Mouse (Mus musculus): ENCODE measurements around the gene Efl1. TPM values are rescaled to one million over a fixed set of nuclear protein-coding genes. Genes with fewer than 3 reads are reported as not detected.

The Efl1 gene
- polyA plus RNA-seq, 1 experiment from 2014 or later, result 19.3 TPM

GRCm38 (mm10) chr7:82691021-82691738 lies 42.8 kb downstream of the Efl1 start:
- Histone ChIP-seq H3K4me2 (replicated peaks) (no peak overlapping the region), H3K27me3 (no peaks in the 10 kb centered on the region), H3K4me3 (no peak overlapping the region), H3K9ac (no peak overlapping the region), H3K27ac (no peak overlapping the region), H3K4me1 (peaks cover 5% of the 10 kb centered on the region; the same call in 1 of the 2 replicates), H3K36me3 (peaks cover 46% of the 10 kb centered on the region), H3K9me3 (replicated peaks) (no peaks in the 10 kb centered on the region)
- ATAC-seq (ENCODE audit: low FRiP score), result no peak
- WGBS, result 89% methylated on average over 6 of the region's 6 CpGs

- H3K4me3 ChIP-seq, result no peak overlapping the region
- no peak for ATAC-seq (ENCODE audit: low FRiP score)
- H3K9ac ChIP-seq, result no peak overlapping the region
- no peaks in the 10 kb centered on the region for H3K4me1 ChIP-seq
- no peaks in the 10 kb centered on the region for H3K27me3 ChIP-seq
- no peak overlapping the region for H3K4me2 ChIP-seq (replicated peaks)
- peaks cover 52% of the 10 kb centered on the region for H3K36me3 ChIP-seq
- no peaks in the 10 kb centered on the region for H3K9me3 ChIP-seq (replicated peaks)
- no peak overlapping the region for H3K27ac ChIP-seq
- WGBS, result 80% methylated on average over 8 of the region's 8 CpGs
These were observed 49.3 kb downstream of the Efl1 start for GRCm38 (mm10) chr7:82697668-82698067.

GRCm38 (mm10) chr7:82698968-82699367 lies 50.6 kb downstream of the Efl1 start:
- Histone ChIP-seq H3K4me2 (replicated peaks) (no peak overlapping the region), H3K4me1 (no peaks in the 10 kb centered on the region), H3K36me3 (peaks cover 39% of the 10 kb centered on the region), H3K9ac (no peak overlapping the region), H3K27me3 (no peaks in the 10 kb centered on the region), H3K4me3 (no peak overlapping the region), H3K27ac (no peak overlapping the region), H3K9me3 (replicated peaks) (no peaks in the 10 kb centered on the region)
- ATAC-seq (ENCODE audit: low FRiP score), result no peak
- WGBS, result 93% methylated on average over 3 of the region's 3 CpGs

GRCm38 (mm10) chr7:82702384-82703343 lies 54.2 kb downstream of the Efl1 start:
- no peak overlapping the region for H3K9ac ChIP-seq
- WGBS, result 63% methylated on average over 5 of the region's 5 CpGs
- no peak overlapping the region; the same call in 1 of the 2 replicates for H3K27ac ChIP-seq
- peaks cover 25% of the 10 kb centered on the region for H3K36me3 ChIP-seq
- ATAC-seq (ENCODE audit: low FRiP score), result no peak
- no peaks in the 10 kb centered on the region for H3K27me3 ChIP-seq
- no peaks in the 10 kb centered on the region for H3K4me1 ChIP-seq
- H3K4me2 ChIP-seq (replicated peaks), result no peak overlapping the region
- no peak overlapping the region for H3K4me3 ChIP-seq
- no peaks in the 10 kb centered on the region for H3K9me3 ChIP-seq (replicated peaks)

- Histone ChIP-seq H3K4me3 (no peak overlapping the region), H3K9ac (no peak overlapping the region), H3K9me3 (replicated peaks) (no peaks in the 10 kb centered on the region), H3K27ac (no peak overlapping the region), H3K4me2 (replicated peaks) (no peak overlapping the region), H3K27me3 (no peaks in the 10 kb centered on the region), H3K36me3 (peaks cover 4% of the 10 kb centered on the region; the same call in 1 of the 2 replicates), H3K4me1 (no peaks in the 10 kb centered on the region)
- 96% methylated on average over 4 of the region's 4 CpGs for WGBS
- ATAC-seq (ENCODE audit: low FRiP score), result no peak
These were observed 60.8 kb downstream of the Efl1 start for GRCm38 (mm10) chr7:82709172-82709571.

- ATAC-seq (ENCODE audit: low FRiP score), result peak; percentile 89
These were observed 66.9 kb downstream of the Efl1 start for GRCm38 (mm10) chr7:82715210-82715911.

GRCm38 (mm10) chr7:82715912-82716601 lies 67.6 kb downstream of the Efl1 start:
- no peaks in the 10 kb centered on the region for H3K9me3 ChIP-seq (replicated peaks)
- no peak overlapping the region for H3K4me2 ChIP-seq (replicated peaks)
- H3K27me3 ChIP-seq, result no peaks in the 10 kb centered on the region
- H3K4me1 ChIP-seq, result peaks cover 8% of the 10 kb centered on the region
- 48% methylated on average over 8 of the region's 8 CpGs for WGBS
- no peak for ATAC-seq (ENCODE audit: low FRiP score)
- H3K4me3 ChIP-seq, result no peak overlapping the region
- H3K36me3 ChIP-seq, result no peaks in the 10 kb centered on the region
- H3K9ac ChIP-seq, result no peak overlapping the region
- peak overlapping the region; percentile 72 for H3K27ac ChIP-seq

More at GRCm38 (mm10) chr7:82715210-82715911, 66.9 kb downstream of the Efl1 start:
- Histone ChIP-seq H3K4me3 (no peak overlapping the region), H3K4me1 (peaks cover 8% of the 10 kb centered on the region), H3K27me3 (no peaks in the 10 kb centered on the region), H3K36me3 (no peaks in the 10 kb centered on the region), H3K27ac (peak overlapping the region; percentile 48), H3K9me3 (replicated peaks) (no peaks in the 10 kb centered on the region), H3K9ac (peak overlapping the region; percentile 32; the same call in 1 of the 2 replicates), H3K4me2 (replicated peaks) (no peak overlapping the region)
- WGBS, result 41% methylated on average over 7 of the region's 7 CpGs

- 73% methylated on average over 5 of the region's 5 CpGs for WGBS
- ATAC-seq (ENCODE audit: low FRiP score), result peak; percentile 49
- H3K4me1 ChIP-seq, result peaks cover 8% of the 10 kb centered on the region
- no peak overlapping the region for H3K4me3 ChIP-seq
- no peaks in the 10 kb centered on the region for H3K36me3 ChIP-seq
- no peaks in the 10 kb centered on the region for H3K27me3 ChIP-seq
- H3K4me2 ChIP-seq (replicated peaks), result no peak overlapping the region
- H3K9ac ChIP-seq, result no peak overlapping the region
- no peak overlapping the region for H3K27ac ChIP-seq
- H3K9me3 ChIP-seq (replicated peaks), result no peaks in the 10 kb centered on the region
These were observed 70.9 kb downstream of the Efl1 start for GRCm38 (mm10) chr7:82719285-82719684.

- ATAC-seq (ENCODE audit: low FRiP score), result peak; percentile 35
- 73% methylated on average over 5 of the region's 5 CpGs for WGBS
- Histone ChIP-seq H3K9me3 (replicated peaks) (no peaks in the 10 kb centered on the region), H3K27me3 (no peaks in the 10 kb centered on the region), H3K9ac (no peak overlapping the region), H3K4me1 (peaks cover 8% of the 10 kb centered on the region), H3K4me3 (no peak overlapping the region), H3K27ac (no peak overlapping the region), H3K36me3 (no peaks in the 10 kb centered on the region), H3K4me2 (replicated peaks) (no peak overlapping the region)
These were observed 71.3 kb downstream of the Efl1 start for GRCm38 (mm10) chr7:82719740-82720139.

- H3K9ac ChIP-seq, result no peak overlapping the region
- no peak overlapping the region for H3K4me3 ChIP-seq
- H3K36me3 ChIP-seq, result no peaks in the 10 kb centered on the region
- no peaks in the 10 kb centered on the region for H3K9me3 ChIP-seq (replicated peaks)
- no peak overlapping the region for H3K4me2 ChIP-seq (replicated peaks)
- 71% methylated on average over 7 of the region's 7 CpGs for WGBS
- H3K27ac ChIP-seq, result no peak overlapping the region
- H3K27me3 ChIP-seq, result no peaks in the 10 kb centered on the region
- H3K4me1 ChIP-seq, result peaks cover 15% of the 10 kb centered on the region
- no peak for ATAC-seq (ENCODE audit: low FRiP score)
These were observed 72.1 kb downstream of the Efl1 start for GRCm38 (mm10) chr7:82720501-82720900.

GRCm38 (mm10) chr7:82720906-82721305 lies 72.5 kb downstream of the Efl1 start:
- 69% methylated on average over 7 of the region's 7 CpGs for WGBS
- H3K4me3 ChIP-seq, result no peak overlapping the region
- no peak overlapping the region for H3K4me2 ChIP-seq (replicated peaks)
- H3K9ac ChIP-seq, result no peak overlapping the region
- no peaks in the 10 kb centered on the region for H3K9me3 ChIP-seq (replicated peaks)
- peaks cover 17% of the 10 kb centered on the region for H3K4me1 ChIP-seq
- H3K27ac ChIP-seq, result no peak overlapping the region
- no peak for ATAC-seq (ENCODE audit: low FRiP score)
- H3K27me3 ChIP-seq, result no peaks in the 10 kb centered on the region
- H3K36me3 ChIP-seq, result no peaks in the 10 kb centered on the region
